Mouse (Mus musculus): Measurements from ENCODE around the gene Brd3os.

The Brd3os gene

GRCm38 (mm10) chr2:27413936-27414657 lies 28.0 kb upstream of the Brd3os start:
- no peak for TF ChIP-seq GATA4 (IDR thresholded peaks at IDR 0.05; ENCODE audit: insufficient replicate concordance, low read length)

- TF ChIP-seq GATA4 (IDR thresholded peaks at IDR 0.05; ENCODE audit: insufficient replicate concordance, low read length), result no peak
These were observed 26.9 kb upstream of the Brd3os start for GRCm38 (mm10) chr2:27415060-27415783.

- peak; percentile 53; the same call in 1 of the 2 replicates for TF ChIP-seq GATA4 (IDR thresholded peaks at IDR 0.05; ENCODE audit: insufficient replicate concordance, low read length)
These were observed 25.7 kb upstream of the Brd3os start for GRCm38 (mm10) chr2:27416425-27416824.

GRCm38 (mm10) chr2:27417648-27418153 lies 24.4 kb upstream of the Brd3os start:
- TF ChIP-seq GATA4 (IDR thresholded peaks at IDR 0.05; ENCODE audit: insufficient replicate concordance, low read length), result no peak

- TF ChIP-seq GATA4 (IDR thresholded peaks at IDR 0.05; ENCODE audit: insufficient replicate concordance, low read length), result peak; percentile 30; the same call in 1 of the 2 replicates
These were observed 23.5 kb upstream of the Brd3os start for GRCm38 (mm10) chr2:27418577-27419070.

- no peak for TF ChIP-seq GATA4 (IDR thresholded peaks at IDR 0.05; ENCODE audit: insufficient replicate concordance, low read length)
These were observed 20.6 kb upstream of the Brd3os start for GRCm38 (mm10) chr2:27421293-27422068.

GRCm38 (mm10) chr2:27423596-27423995 lies 18.5 kb upstream of the Brd3os start:
- no peak for TF ChIP-seq GATA4 (IDR thresholded peaks at IDR 0.05; ENCODE audit: insufficient replicate concordance, low read length)

- no peak for TF ChIP-seq GATA4 (IDR thresholded peaks at IDR 0.05; ENCODE audit: insufficient replicate concordance, low read length)
These were observed 16.9 kb upstream of the Brd3os start for GRCm38 (mm10) chr2:27425161-27425611.

GRCm38 (mm10) chr2:27425751-27426405 lies 16.2 kb upstream of the Brd3os start:
- TF ChIP-seq GATA4 (IDR thresholded peaks at IDR 0.05; ENCODE audit: insufficient replicate concordance, low read length), result no peak

GRCm38 (mm10) chr2:27426406-27426854 lies 15.7 kb upstream of the Brd3os start:
- no peak for TF ChIP-seq GATA4 (IDR thresholded peaks at IDR 0.05; ENCODE audit: insufficient replicate concordance, low read length)

GRCm38 (mm10) chr2:27426855-27427457 lies 15.2 kb upstream of the Brd3os start, which contains the start of gene Vav2:
TSS of gene Vav2 (minus strand) at chr2:27427033.
- no peak for TF ChIP-seq GATA4 (IDR thresholded peaks at IDR 0.05; ENCODE audit: insufficient replicate concordance, low read length)

GRCm38 (mm10) chr2:27428071-27428470 lies 14.1 kb upstream of the Brd3os start:
- TF ChIP-seq GATA4 (IDR thresholded peaks at IDR 0.05; ENCODE audit: insufficient replicate concordance, low read length), result no peak

GRCm38 (mm10) chr2:27430621-27431020 lies 11.5 kb upstream of the Brd3os start:
- no peak for TF ChIP-seq GATA4 (IDR thresholded peaks at IDR 0.05; ENCODE audit: insufficient replicate concordance, low read length)

GRCm38 (mm10) chr2:27432599-27432998 lies 9.5 kb upstream of the Brd3os start:
- no peak for TF ChIP-seq GATA4 (IDR thresholded peaks at IDR 0.05; ENCODE audit: insufficient replicate concordance, low read length)

Measured in liver, adult (tissue).